Mouse (Mus musculus) intestine, embryonic 14.5 days (tissue): ENCODE data around the gene 4930442H23Rik. TPM values are rescaled to one million over a fixed set of nuclear protein-coding genes. Genes with fewer than 3 reads are reported as not detected.

ENCODE experiments used
- ATAC-seq: fragments of 200-750 bp; cut with Nextera tagmentation; replicated peaks from 2 replicates; pipeline ENCODE4 v1.8.0; 2017; ENCODE audit warnings: low read depth, moderate number of reproducible peaks, moderate TSS enrichment, moderate library complexity; ENCODE audit not compliant: low FRiP score, low TSS enrichment
- DNase-seq: peaks from one replicate; pipeline ENCODE4 v3.0.0-alpha.2; 2018; ENCODE audit warnings: low spot score
- H3K27ac ChIP-seq: fragments of 300-500 bp; sonication (generic); 2 replicates; pipeline ENCODE4 v1.5.1; 2014; ENCODE audit warnings: low read depth, mild to moderate bottlenecking, control low read depth
- H3K27me3 ChIP-seq: fragments of 300-500 bp; sonication (generic); replicated peaks from 2 replicates; pipeline ENCODE4 v1.6.1; 2014; ENCODE audit warnings: low read length, control low read depth; ENCODE audit not compliant: control insufficient read depth, insufficient read depth
- H3K36me3 ChIP-seq: fragments of 300-500 bp; sonication (generic); 2 replicates; pipeline ENCODE4 v1.6.1; 2014; ENCODE audit warnings: low read length, control low read depth; ENCODE audit not compliant: control insufficient read depth, insufficient read depth
- H3K4me1 ChIP-seq: fragments of 300-500 bp; sonication (generic); replicated peaks from 2 replicates; pipeline ENCODE4 v1.6.1; 2014; ENCODE audit warnings: low read length, control low read depth, mixed read lengths; ENCODE audit not compliant: control insufficient read depth, insufficient read depth
- H3K4me2 ChIP-seq: fragments of 300-500 bp; sonication (generic); 2 replicates; pipeline ENCODE4 v1.6.1; 2014; ENCODE audit warnings: low read length
- H3K4me3 ChIP-seq: fragments of 300-500 bp; sonication (generic); 2 replicates; pipeline ENCODE4 v1.5.1; 2014; ENCODE audit warnings: low read depth, low read length, control low read depth, mixed read lengths
- H3K9ac ChIP-seq: fragments of 300-500 bp; sonication (generic); 2 replicates; pipeline ENCODE4 v1.6.1; 2014; ENCODE audit warnings: mild to moderate bottlenecking, low read length
- H3K9me3 ChIP-seq: fragments of 300-500 bp; sonication (generic); 2 replicates; pipeline ENCODE4 v1.6.1; 2016; ENCODE audit warnings: low read length, control low read depth; ENCODE audit not compliant: control insufficient read depth
- WGBS: fragments of 180-500 bp; shearing (Covaris S2); extraction: QIAGEN DNeasy Blood & Tissue Kit; methylation state at CpG from one replicate; pipeline ENCODE4 v1.1.7; 2014; 5-methylcytosine and 5-hydroxymethylcytosine counted together
- polyA plus RNA-seq: library from polyadenylated mRNA; unstranded; fragments of >200 nt; fragmentation: Nextera tagmentation; extraction: Ambion mirVana; gene quantifications from 2 replicates; pipeline ENCODE4 v1.2.1, GENCODE M21; 2014

The 4930442H23Rik gene
- polyA plus RNA-seq, 1 experiment from 2014 or later, result not detected

DNA sequence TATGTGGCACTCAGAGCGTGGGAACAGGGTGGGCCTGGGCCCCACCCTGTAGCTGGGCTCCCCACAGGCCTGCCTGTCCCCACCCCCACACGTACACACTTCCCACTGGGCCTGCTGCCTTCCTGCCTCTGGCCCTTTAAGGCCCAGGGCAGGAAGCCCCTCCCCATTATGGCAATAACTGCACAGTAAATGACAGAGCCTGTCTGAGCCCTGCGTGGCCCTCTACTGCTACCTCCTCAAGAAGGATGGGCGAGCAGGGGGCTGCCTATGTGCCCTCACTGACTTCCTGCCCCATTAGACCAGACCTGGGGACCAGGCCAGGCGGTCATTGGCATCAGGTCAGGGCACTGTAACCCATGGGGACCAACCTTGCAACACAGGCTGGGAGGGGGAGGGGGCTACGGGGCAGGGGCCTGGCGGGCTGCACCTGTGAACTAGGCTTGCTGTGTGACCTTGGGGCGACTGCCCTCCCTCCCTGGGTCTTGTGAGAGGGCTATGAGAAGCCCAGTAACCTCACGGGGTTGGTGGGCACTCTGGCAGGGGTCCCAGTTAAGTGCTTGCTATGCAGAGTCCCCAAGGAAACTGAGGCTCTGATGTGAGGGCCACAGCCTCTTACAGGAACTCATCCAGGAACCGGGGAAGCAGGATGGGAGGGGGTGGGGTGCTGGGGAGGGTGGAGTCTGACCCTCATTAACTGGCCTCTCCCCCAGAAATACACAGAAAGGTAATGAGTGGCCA is 42.8 kb downstream of the 4930442H23Rik start:
- no peak for ATAC-seq
- 47% methylated on average over 10 of the region's 10 CpGs for WGBS

DNA sequence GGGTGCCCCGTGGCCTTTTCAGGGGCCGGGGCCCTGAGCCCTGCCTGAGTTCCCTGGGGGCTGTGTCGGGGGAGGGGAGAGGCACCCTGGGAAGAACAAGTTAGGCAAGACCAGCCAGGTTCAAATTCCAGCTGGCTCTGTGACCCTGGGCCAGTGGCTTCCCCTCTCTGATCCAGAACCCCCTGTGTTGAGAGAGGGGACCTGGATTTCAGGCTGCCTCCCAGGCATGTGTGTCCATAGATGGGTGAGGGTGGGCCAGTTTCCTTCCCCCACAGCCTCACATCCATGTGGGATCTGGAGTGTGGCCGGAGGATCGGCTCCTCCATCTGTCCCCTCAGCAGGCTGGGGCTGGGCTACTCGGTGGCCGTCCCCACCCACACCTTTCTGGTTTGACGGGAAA is 43.6 kb downstream of the 4930442H23Rik start:
- H3K9ac ChIP-seq, result peak overlapping the region; percentile 82
- H3K4me2 ChIP-seq, result peak overlapping the region; percentile 73
- WGBS, result 41% methylated on average over 8 of the region's 8 CpGs
- ATAC-seq (no peak), DNase-seq (no peak)
- H3K36me3 ChIP-seq, result peaks cover 16% of the 10 kb centered on the region
- peaks cover 10% of the 10 kb centered on the region for H3K27me3 ChIP-seq
- peak overlapping the region; percentile 84; the same call in 1 of the 2 replicates for H3K4me3 ChIP-seq
- H3K9me3 ChIP-seq, result no peaks in the 10 kb centered on the region
- peaks cover 48% of the 10 kb centered on the region for H3K4me1 ChIP-seq
- peak overlapping the region; percentile 10; the same call in 1 of the 2 replicates for H3K27ac ChIP-seq

More for the DNA sequence above, 42.8 kb downstream of the 4930442H23Rik start:
- H3K36me3 ChIP-seq, result peaks cover 25% of the 10 kb centered on the region
- H3K4me3 ChIP-seq, result peak overlapping the region; percentile 84; the same call in 1 of the 2 replicates
- peak overlapping the region; percentile 82 for H3K9ac ChIP-seq
- peaks cover 1% of the 10 kb centered on the region; the same call in 1 of the 2 replicates for H3K27me3 ChIP-seq
- no peak for DNase-seq
- peak overlapping the region; percentile 73 for H3K4me2 ChIP-seq
- peaks cover 40% of the 10 kb centered on the region for H3K4me1 ChIP-seq
- H3K9me3 ChIP-seq, result no peaks in the 10 kb centered on the region
- peak overlapping the region; percentile 10; the same call in 1 of the 2 replicates for H3K27ac ChIP-seq

DNA sequence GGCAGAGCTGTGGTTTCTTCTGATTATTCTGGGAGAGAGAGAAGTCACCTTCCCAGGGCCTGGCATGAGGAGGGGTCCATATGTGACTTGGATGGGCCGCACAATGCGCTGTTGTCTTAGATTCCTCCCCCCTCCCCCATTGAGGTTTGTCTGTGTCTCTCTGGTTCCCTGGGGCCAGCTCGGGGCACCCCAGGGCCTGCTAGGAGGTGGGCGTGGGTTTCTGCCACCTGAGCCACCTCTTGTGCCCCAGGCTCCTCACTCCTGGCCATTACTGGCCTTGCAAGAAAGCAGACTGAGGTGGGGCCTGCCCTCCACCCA is 44.2 kb downstream of the 4930442H23Rik start:
- no peak for DNase-seq
- Histone ChIP-seq H3K27ac (peak overlapping the region; percentile 10; the same call in 1 of the 2 replicates), H3K9ac (peak overlapping the region; percentile 82; the same call in 1 of the 2 replicates), H3K9me3 (no peaks in the 10 kb centered on the region), H3K4me3 (peak overlapping the region; percentile 84), H3K27me3 (peaks cover 15% of the 10 kb centered on the region), H3K4me2 (peak overlapping the region; percentile 73), H3K4me1 (peaks cover 52% of the 10 kb centered on the region), H3K36me3 (peaks cover 11% of the 10 kb centered on the region)
- WGBS, result 65% methylated on average over 4 of the region's 4 CpGs
- ATAC-seq, result no peak

DNA sequence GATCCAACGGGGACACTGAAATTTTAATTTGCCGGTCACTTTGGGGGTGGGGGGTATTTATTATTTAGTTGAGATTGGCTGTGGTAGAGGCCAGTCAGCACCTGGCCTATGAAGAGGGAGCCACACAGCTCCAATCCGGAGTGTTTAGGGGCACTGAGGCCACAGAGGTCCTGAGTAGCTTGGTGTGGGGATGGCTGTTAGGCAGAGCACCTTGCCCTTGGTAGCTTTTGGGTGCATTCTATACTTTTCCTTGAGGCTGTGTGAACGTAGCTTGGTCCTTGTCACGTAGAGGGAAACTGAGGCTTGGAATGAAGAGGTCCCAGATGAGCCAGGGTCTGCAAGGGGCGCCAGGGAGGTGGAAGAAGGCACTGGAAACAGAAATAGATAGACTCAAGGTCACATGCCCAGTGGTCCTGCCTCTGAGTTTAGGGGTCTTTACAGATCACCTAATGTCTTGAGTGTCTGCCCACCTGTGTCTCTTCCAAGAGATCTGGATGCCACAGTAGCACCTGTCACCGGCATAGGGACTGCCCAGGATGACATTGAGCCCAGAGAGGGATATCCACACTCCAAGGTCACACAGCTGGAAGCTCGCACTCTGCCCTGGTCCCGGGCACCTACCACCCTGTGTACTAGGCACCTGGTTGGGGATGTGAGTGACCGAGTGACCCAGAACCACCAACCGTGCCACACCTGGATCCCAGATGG is 44.7 kb downstream of the 4930442H23Rik start:
- WGBS, result 63% methylated on average over 11 of the region's 11 CpGs
- peak overlapping the region; percentile 82 for H3K9ac ChIP-seq
- ATAC-seq (no peak), DNase-seq (no peak)
- H3K9me3 ChIP-seq, result no peaks in the 10 kb centered on the region
- peaks cover 52% of the 10 kb centered on the region for H3K4me1 ChIP-seq
- peaks cover 6% of the 10 kb centered on the region for H3K36me3 ChIP-seq
- peak overlapping the region; percentile 84 for H3K4me3 ChIP-seq
- peaks cover 20% of the 10 kb centered on the region for H3K27me3 ChIP-seq
- H3K27ac ChIP-seq, result peak overlapping the region; percentile 83; the same call in 1 of the 2 replicates
- H3K4me2 ChIP-seq, result peak overlapping the region; percentile 73

DNA sequence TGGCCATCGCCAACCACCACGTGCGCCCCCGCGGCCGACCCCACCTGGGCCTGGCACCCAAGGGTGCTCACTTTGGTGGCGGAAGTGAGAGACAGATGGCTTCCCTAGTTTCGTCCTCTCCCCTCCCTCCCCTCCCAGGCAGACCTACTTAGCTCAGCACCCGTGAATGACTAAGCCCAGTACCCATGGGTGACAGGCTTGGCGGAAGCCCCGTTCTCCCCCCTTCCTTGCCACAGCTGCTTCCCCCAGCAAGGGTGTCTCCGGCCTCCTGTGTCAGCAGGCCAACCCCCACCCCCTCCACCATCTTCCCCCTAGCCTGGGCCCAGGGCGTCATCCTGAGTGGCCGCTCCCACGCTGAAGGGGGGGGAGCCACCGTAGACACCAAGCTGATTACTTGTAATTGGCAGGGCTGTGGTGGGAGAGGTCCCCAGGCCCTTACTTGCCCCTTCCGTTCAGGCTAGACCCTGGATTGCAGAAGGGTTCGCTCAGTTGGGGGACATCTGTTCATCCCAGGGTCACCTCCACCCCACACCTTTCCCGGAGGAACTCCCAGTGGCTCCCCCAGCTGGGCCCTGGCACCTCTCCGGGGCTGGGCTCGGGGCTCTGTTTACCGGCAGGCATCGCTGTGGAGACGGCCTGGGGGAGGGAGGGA is 45.4 kb downstream of the 4930442H23Rik start:
- Histone ChIP-seq H3K9me3 (no peaks in the 10 kb centered on the region), H3K4me2 (peak overlapping the region; percentile 73), H3K27me3 (peaks cover 27% of the 10 kb centered on the region), H3K4me1 (peaks cover 52% of the 10 kb centered on the region), H3K27ac (peak overlapping the region; percentile 83), H3K36me3 (no peaks in the 10 kb centered on the region), H3K9ac (peak overlapping the region; percentile 82), H3K4me3 (peak overlapping the region; percentile 84)
- WGBS, result 2% methylated on average over 22 of the region's 24 CpGs
- no peak for DNase-seq
- ATAC-seq, result peak; percentile 2; the same call in 1 of the 2 replicates

DNA sequence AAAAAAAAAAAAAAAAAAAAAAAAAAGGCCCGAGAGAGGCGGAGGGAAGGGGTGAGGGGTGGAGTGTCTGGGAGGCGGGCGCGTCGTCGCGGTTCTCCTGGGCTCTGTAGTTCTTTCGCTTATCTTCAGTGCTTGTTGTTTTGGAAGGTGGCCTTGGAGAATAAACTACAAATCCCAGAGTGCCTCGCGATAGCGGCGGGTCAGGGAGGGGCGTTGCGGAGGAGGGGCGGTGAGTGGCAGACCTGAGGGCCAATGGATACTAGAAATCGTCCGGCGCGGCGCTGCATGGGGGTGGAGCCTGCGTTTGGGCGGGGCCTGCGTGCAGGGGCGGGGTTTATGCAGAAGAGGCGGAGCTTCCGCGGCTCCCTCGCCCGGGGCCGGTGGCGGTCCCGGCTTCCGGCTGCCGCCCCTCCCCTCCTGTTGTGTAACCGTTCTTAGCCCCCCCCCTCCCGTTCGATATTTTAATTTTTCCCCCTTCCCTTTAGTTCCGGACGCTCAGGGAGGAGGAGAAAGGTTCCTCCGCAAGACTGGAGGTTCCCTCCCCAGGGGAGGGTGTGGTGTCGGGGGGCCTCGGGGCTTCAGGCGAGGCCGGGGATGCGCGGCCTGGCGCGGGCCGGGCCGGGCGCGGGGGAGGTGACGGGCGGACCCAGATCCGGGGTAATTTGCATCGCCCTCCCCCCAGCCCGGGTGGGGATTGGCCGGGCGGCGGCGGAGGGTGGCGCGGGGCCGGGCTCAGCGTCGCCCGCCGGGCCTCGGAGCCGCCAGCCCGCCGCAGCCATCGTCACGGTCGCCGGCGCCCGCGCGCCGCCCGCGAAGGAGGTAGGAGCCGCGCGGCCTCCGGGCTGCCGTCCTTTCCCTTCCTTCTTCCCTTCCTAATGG is 46.2 kb downstream of the 4930442H23Rik start:
- no peaks in the 10 kb centered on the region for H3K9me3 ChIP-seq

DNA sequence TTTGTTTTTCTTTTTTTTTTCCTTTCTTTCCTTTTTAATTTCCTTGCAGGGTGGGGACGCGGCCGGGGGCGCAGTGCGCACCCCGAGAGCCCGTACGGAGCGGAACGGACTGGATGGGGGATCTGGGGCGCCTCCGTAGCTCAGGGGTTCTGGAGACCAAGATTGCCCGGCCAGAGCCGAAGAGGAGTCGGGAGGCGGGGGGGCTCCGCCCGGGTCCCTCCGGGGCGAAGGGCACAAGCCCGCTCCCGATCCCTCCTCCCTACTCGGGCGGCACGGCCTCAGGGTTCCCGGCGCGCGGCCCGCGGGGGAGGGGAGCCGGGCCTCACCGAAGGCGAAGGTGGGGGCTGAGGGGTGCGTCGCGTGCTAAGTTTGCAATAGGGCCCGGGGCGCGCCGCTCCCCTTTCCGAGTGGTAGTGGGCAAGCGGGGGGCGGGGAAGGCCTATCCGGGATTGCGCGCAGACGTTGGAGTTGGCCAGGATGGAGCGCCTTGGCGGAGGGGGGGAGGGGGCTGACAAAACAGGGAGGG is 46.9 kb downstream of the 4930442H23Rik start:
- DNase-seq, result peak; percentile 91

More for the DNA sequence above, 46.2 kb downstream of the 4930442H23Rik start:
- ATAC-seq, result peak; percentile 84
- Histone ChIP-seq H3K27ac (peak overlapping the region; percentile 97), H3K9ac (peak overlapping the region; percentile 97), H3K4me3 (peak overlapping the region; percentile 84), H3K4me2 (peak overlapping the region; percentile 96), H3K27me3 (peaks cover 30% of the 10 kb centered on the region), H3K36me3 (no peaks in the 10 kb centered on the region), H3K4me1 (peaks cover 52% of the 10 kb centered on the region)
- WGBS, result 1% methylated on average over 59 of the region's 89 CpGs
- peak; percentile 100 for DNase-seq

More for the DNA sequence above, 46.9 kb downstream of the 4930442H23Rik start:
- peak overlapping the region; percentile 96 for H3K4me2 ChIP-seq
- H3K36me3 ChIP-seq, result no peaks in the 10 kb centered on the region
- peaks cover 30% of the 10 kb centered on the region for H3K27me3 ChIP-seq
- peak overlapping the region; percentile 84 for H3K4me3 ChIP-seq
- peak overlapping the region; percentile 97 for H3K27ac ChIP-seq
- peak overlapping the region; percentile 97 for H3K9ac ChIP-seq
- ATAC-seq, result peak; percentile 20
- H3K9me3 ChIP-seq, result no peaks in the 10 kb centered on the region
- peaks cover 48% of the 10 kb centered on the region for H3K4me1 ChIP-seq
- WGBS, result under 1% methylated on average over 46 of the region's 50 CpGs
